Mouse (Mus musculus) urinary bladder, postnatal 14 days (tissue): ENCODE measurements around the gene Tuba8.

Experiments
- DNase-seq: peaks from one replicate; pipeline ENCODE4 v3.0.0; 2021; ENCODE audit warnings: low spot score

The Tuba8 gene

GRCm38 (mm10) chr6:121194956-121195731 is 15.4 kb upstream of the Tuba8 start:
- DNase-seq: no peak

GRCm38 (mm10) chr6:121197807-121198365 is 12.6 kb upstream of the Tuba8 start:
- DNase-seq: no peak

GRCm38 (mm10) chr6:121200458-121200857 is 10.0 kb upstream of the Tuba8 start:
- DNase-seq: no peak

GRCm38 (mm10) chr6:121202026-121202425 is 8.5 kb upstream of the Tuba8 start:
- DNase-seq: no peak

- DNase-seq: no peak
These were observed 4.0 kb upstream of the Tuba8 start for GRCm38 (mm10) chr6:121206481-121206880.

- no peak for DNase-seq
These were observed 912 bp upstream of the Tuba8 start for GRCm38 (mm10) chr6:121209584-121209983.

- no peak for DNase-seq
These were observed 412 bp downstream of the Tuba8 start for GRCm38 (mm10) chr6:121210926-121211289.

- DNase-seq: no peak
These were observed 1.2 kb downstream of the Tuba8 start for GRCm38 (mm10) chr6:121211743-121212142.

GRCm38 (mm10) chr6:121212988-121213387 is 2.5 kb downstream of the Tuba8 start:
- DNase-seq: no peak

GRCm38 (mm10) chr6:121214221-121214620 is 3.7 kb downstream of the Tuba8 start:
- no peak for DNase-seq

GRCm38 (mm10) chr6:121214667-121215330 is 4.3 kb downstream of the Tuba8 start:
- DNase-seq: no peak

GRCm38 (mm10) chr6:121215336-121215735 is 4.8 kb downstream of the Tuba8 start:
- DNase-seq: no peak

- DNase-seq: no peak
These were observed 5.4 kb downstream of the Tuba8 start for GRCm38 (mm10) chr6:121215896-121216295.

- no peak for DNase-seq
These were observed 6.2 kb downstream of the Tuba8 start for GRCm38 (mm10) chr6:121216589-121217255.

- DNase-seq: no peak
These were observed 7.5 kb downstream of the Tuba8 start for GRCm38 (mm10) chr6:121218002-121218401.

- DNase-seq: no peak
These were observed 8.9 kb downstream of the Tuba8 start for GRCm38 (mm10) chr6:121219406-121219805.

- no peak for DNase-seq
These were observed 9.7 kb downstream of the Tuba8 start for GRCm38 (mm10) chr6:121220181-121220580.

GRCm38 (mm10) chr6:121221876-121222597 is 11.5 kb downstream of the Tuba8 start:
- no peak for DNase-seq

GRCm38 (mm10) chr6:121223001-121223400 is 12.5 kb downstream of the Tuba8 start:
- no peak for DNase-seq

- no peak for DNase-seq
These were observed 13.6 kb downstream of the Tuba8 start for GRCm38 (mm10) chr6:121224067-121224466.

GRCm38 (mm10) chr6:121224993-121225392 is 14.5 kb downstream of the Tuba8 start:
- no peak for DNase-seq

GRCm38 (mm10) chr6:121226043-121226442 is 15.5 kb downstream of the Tuba8 start:
- DNase-seq: no peak
